Mouse (Mus musculus) neural tube, embryonic 15.5 days (tissue): ENCODE results near the gene Kcna5. TPM values are rescaled to one million over a fixed set of nuclear protein-coding genes. Genes with fewer than 3 reads are reported as not detected.
A peak's percentile ranks its signal among the peaks of the same experiment; 100 is the strongest.

ENCODE experiments used
- ATAC-seq: fragments of 200-750 bp; cut with Nextera tagmentation; 2 replicates; pipeline ENCODE4 v1.8.0; 2017; ENCODE audit warnings: mild to moderate bottlenecking, moderate TSS enrichment, moderate library complexity; ENCODE audit not compliant: low FRiP score
- H3K27ac ChIP-seq: fragments of 300-500 bp; sonication (generic); replicated peaks from 2 replicates; pipeline ENCODE4 v1.5.1; 2015; ENCODE audit warnings: mild to moderate bottlenecking, inconsistent platforms
- H3K27me3 ChIP-seq: fragments of 300-500 bp; sonication (generic); replicated peaks from 2 replicates; pipeline ENCODE4 v1.6.1; 2015; ENCODE audit warnings: inconsistent platforms
- H3K36me3 ChIP-seq: fragments of 300-500 bp; sonication (generic); 2 replicates; pipeline ENCODE4 v1.6.1; 2015; ENCODE audit warnings: inconsistent platforms
- H3K4me1 ChIP-seq: fragments of 300-500 bp; sonication (generic); 2 replicates; pipeline ENCODE4 v1.6.1; 2015; ENCODE audit warnings: inconsistent platforms
- H3K4me2 ChIP-seq: fragments of 300-500 bp; sonication (generic); 2 replicates; pipeline ENCODE4 v1.6.1; 2015; ENCODE audit warnings: inconsistent platforms, mild to moderate bottlenecking, moderate library complexity
- H3K4me3 ChIP-seq: fragments of 300-500 bp; sonication (generic); replicated peaks from 2 replicates; pipeline ENCODE4 v1.5.1; 2015; ENCODE audit warnings: mild to moderate bottlenecking, inconsistent platforms
- H3K9ac ChIP-seq: fragments of 300-500 bp; sonication (generic); replicated peaks from 2 replicates; pipeline ENCODE4 v1.6.1; 2015; ENCODE audit warnings: mild to moderate bottlenecking, inconsistent platforms
- H3K9me3 ChIP-seq: fragments of 300-500 bp; sonication (generic); replicated peaks from 2 replicates; pipeline ENCODE4 v1.6.1; 2016; ENCODE audit warnings: inconsistent platforms
- WGBS: fragments of 180-500 bp; shearing (Covaris S2); methylation state at CpG from one replicate; pipeline ENCODE4 v1.1.7; 2015; ENCODE audit warnings: mixed read lengths; 5-methylcytosine and 5-hydroxymethylcytosine counted together
- polyA plus RNA-seq: library from polyadenylated mRNA; unstranded; fragments of >200 nt; fragmentation: Nextera tagmentation; extraction: Ambion mirVana; gene quantifications from 2 replicates; pipeline ENCODE4 v1.2.1, GENCODE M21; 2015

Gene Kcna5
- polyA plus RNA-seq, 1 experiment from 2014 or later = 3.1 TPM

- H3K4me1 ChIP-seq = peaks cover 5% of the 10 kb centered on the region; the same call in 1 of the 2 replicates
- 44% methylated on average over 6 of the region's 6 CpGs for WGBS
- no peaks in the 10 kb centered on the region for H3K9me3 ChIP-seq
- ATAC-seq = 0 out of 2 replicates have a peak, but pooled peaks have one; percentile 46
- no peak overlapping the region for H3K4me2 ChIP-seq
- no peak overlapping the region for H3K9ac ChIP-seq
- H3K4me3 ChIP-seq = no peak overlapping the region
- no peaks in the 10 kb centered on the region for H3K36me3 ChIP-seq
- no peak overlapping the region for H3K27ac ChIP-seq
- H3K27me3 ChIP-seq = peaks cover 7% of the 10 kb centered on the region; the same call in 1 of the 2 replicates
Measured at GRCm38 (mm10) chr6:126497173-126497839, 37.9 kb downstream of the Kcna5 start.

DNA sequence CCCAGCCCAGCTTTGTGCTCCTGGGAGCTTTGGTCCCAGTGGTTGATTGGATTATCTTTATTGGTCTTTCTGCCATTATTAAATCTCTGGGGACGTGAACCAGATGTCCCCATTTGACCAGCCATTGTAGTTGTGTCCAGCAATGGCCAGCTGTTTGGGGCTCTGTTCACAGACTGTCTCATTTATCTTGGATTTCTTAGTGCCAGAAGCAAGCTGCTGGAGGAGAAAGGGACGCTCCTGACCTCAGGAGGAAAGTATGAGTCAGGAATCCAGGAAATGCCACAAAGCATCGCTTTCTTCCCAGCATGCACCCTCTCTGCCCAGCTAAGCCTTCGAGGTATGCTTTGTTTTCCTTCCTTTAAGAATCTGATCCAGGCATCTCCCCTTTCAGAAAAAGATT, 48.1 kb downstream of the Kcna5 start:
- Histone ChIP-seq H3K9me3 (no peaks in the 10 kb centered on the region), H3K36me3 (no peaks in the 10 kb centered on the region), H3K27me3 (no peaks in the 10 kb centered on the region), H3K4me2 (no peak overlapping the region), H3K4me3 (no peak overlapping the region), H3K4me1 (no peaks in the 10 kb centered on the region), H3K9ac (no peak overlapping the region), H3K27ac (no peak overlapping the region)
- ATAC-seq = no peak
- 72% methylated on average over 4 of the region's 4 CpGs for WGBS

GRCm38 (mm10) chr6:126484887-126485286, 50.3 kb downstream of the Kcna5 start:
- WGBS = 58% methylated on average over 4 of the region's 4 CpGs
- ATAC-seq = no peak

DNA sequence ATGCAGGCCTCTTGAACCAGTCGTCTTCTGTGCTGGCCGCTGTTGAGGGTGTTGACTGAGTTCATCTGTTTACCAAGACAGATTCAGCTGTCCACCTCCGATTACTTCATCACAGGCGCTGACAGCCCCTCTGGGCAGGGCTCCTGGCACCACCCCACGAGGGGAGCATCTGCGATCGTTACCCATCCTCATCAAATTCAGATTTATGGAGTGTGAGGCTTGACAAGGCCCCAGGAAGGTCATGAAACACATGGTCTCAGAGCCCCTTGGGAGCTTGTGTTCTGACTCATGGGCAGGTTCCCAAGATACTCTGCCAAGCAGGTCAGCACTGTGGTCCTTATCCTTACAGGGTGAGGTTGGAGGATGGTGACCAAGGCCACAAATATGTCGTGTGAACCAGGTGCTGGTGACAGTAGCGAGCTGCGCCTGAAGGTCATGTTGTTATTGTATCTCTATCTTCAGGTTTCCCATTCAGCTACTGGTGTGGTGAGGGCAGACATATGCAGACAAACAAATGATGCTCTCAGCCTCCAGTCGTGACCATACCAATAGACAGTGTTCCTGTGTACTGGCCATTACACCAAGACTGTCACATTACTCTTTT, 51.8 kb downstream of the Kcna5 start:
- Histone ChIP-seq H3K4me3 (no peak overlapping the region), H3K36me3 (no peaks in the 10 kb centered on the region), H3K9me3 (no peaks in the 10 kb centered on the region), H3K4me2 (no peak overlapping the region), H3K4me1 (no peaks in the 10 kb centered on the region), H3K27me3 (no peaks in the 10 kb centered on the region), H3K9ac (no peak overlapping the region), H3K27ac (no peak overlapping the region)
- WGBS = 67% methylated on average over 11 of the region's 11 CpGs
- ATAC-seq = no peak

More at GRCm38 (mm10) chr6:126484887-126485286, 50.3 kb downstream of the Kcna5 start:
- no peak overlapping the region for H3K27ac ChIP-seq
- no peak overlapping the region for H3K9ac ChIP-seq
- H3K9me3 ChIP-seq = no peaks in the 10 kb centered on the region
- no peaks in the 10 kb centered on the region for H3K27me3 ChIP-seq
- no peak overlapping the region for H3K4me3 ChIP-seq
- no peaks in the 10 kb centered on the region for H3K4me1 ChIP-seq
- no peak overlapping the region for H3K4me2 ChIP-seq
- no peaks in the 10 kb centered on the region for H3K36me3 ChIP-seq

Other genes with a start within 250 kb of the Kcna5 start
- 6.1 and 6.5 TPM in 2 replicates for gene Kcna1, start 111.0 kb upstream of the Kcna5 start, polyA plus RNA-seq
- gene Kcna6, start 205.3 kb upstream of the Kcna5 start, polyA plus RNA-seq = 23.7 and 26.5 TPM in 2 replicates